Mouse (Mus musculus) left cerebral cortex, postnatal 10 days (tissue): ENCODE measurements around the gene Iqca. TPM values are rescaled to one million over a fixed set of nuclear protein-coding genes. Genes with fewer than 3 reads are reported as not detected.

Experiments used
- DNase-seq, 2 experiments: peaks; one replicate each; pipeline ENCODE4 v3.0.0; 2021 to 2022; ENCODE audit warnings: low spot score in 2 of 2, mixed read lengths in 1 of 2; ENCODE audit errors: extremely low spot score in 1 of 2
- intact Hi-C: fragments of 180-260 bp; cut with DNase I; formaldehyde crosslinking; loops from one replicate; pipeline ENCODE4 v1.15.1; 2025
- total RNA-seq, 2 experiments: library from RNA; stranded (reverse); gene quantifications; 2 replicates each; pipeline ENCODE4 v1.2.3; 2021

Iqca gene
- total RNA-seq, 2 experiments from 2014 or later = 0.34 to 0.51 TPM

DNA sequence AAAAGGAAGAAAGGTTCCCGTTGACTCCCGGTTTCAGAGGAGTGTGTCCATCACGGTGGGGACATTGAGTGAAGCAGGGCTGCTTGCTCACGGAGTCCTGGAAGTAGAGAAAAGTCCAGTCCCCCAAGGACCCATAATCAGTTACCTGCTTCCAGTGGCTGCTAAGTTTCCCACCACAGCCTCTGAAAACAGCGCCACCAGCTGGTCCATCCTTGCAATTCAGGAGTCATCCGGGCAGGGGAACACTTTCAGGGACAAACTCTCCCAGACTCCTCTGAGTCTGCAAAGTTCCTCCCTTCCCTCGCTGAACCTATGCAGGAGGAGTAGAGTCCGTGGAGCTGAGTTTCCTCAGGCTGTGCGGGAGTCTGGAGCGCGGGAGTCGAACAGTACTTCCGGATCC is 6.7 kb upstream of the Iqca start:
- peak in 1 of 2 experiments; percentile 29 for DNase-seq
- intact Hi-C loops = no loop called here

DNA sequence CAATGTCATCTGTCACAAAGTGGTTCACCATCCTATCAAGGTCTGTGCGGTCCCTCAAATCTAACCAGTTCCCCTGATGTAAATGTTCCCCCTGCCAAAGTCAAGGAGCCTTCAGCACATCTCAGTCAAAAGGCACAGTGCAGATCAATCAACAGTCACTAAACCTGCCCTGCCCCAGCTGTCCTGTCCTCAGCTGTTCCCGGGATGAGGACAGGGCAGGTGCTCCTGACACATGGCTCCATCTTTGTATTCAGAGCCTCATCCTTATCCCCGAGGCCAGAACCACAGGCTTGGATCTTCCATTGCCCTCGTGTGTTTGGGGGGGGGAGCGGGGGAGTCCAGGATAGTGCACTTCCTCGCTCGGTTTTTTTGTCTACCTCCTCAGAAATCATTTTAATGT is 3.4 kb upstream of the Iqca start:
- DNase-seq = no peak
- intact Hi-C loops = no loop called here

- intact Hi-C loops = no loop called here
Measured at GRCm38 (mm10) chr1:90153787-90154186, 586 bp upstream of the Iqca start.

GRCm38 (mm10) chr1:90139729-90140128 is 13.5 kb downstream of the Iqca start:
- DNase-seq = peak in 1 of 2 experiments; percentile 39
- intact Hi-C loops = no loop called here

More at GRCm38 (mm10) chr1:90153787-90154186, 586 bp upstream of the Iqca start:
- no peak for DNase-seq

- intact Hi-C loops = no loop called here
- DNase-seq = no peak
Measured at GRCm38 (mm10) chr1:90132402-90132801, 20.8 kb downstream of the Iqca start.

- intact Hi-C loops = no loop called here
- no peak for DNase-seq
Measured at GRCm38 (mm10) chr1:90131982-90132381, 21.2 kb downstream of the Iqca start.

GRCm38 (mm10) chr1:90124561-90124960 is 28.6 kb downstream of the Iqca start:
- intact Hi-C loops = no loop called here
- no peak for DNase-seq

DNA sequence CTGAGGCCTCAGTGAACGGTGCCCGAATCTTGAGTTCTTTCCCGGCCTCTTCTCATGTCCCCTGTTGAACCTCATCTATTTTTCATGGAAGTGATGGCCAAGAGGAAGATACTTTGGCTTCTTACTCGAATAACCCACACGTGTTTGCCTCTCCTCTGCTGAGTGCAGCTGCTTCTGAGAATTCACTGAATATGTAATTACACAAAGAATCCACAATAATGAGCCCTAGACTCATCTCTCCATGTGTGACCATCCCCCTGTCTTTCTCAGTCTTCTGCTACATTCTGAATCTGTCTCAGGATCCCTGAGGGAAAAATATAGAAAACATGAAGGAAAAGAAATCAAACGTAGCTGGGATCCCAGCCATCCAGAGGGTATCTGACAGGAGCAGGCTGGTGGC is 32.5 kb downstream of the Iqca start:
- peak in 1 of 2 experiments; percentile 8 for DNase-seq
- intact Hi-C loops = no loop called here

DNA sequence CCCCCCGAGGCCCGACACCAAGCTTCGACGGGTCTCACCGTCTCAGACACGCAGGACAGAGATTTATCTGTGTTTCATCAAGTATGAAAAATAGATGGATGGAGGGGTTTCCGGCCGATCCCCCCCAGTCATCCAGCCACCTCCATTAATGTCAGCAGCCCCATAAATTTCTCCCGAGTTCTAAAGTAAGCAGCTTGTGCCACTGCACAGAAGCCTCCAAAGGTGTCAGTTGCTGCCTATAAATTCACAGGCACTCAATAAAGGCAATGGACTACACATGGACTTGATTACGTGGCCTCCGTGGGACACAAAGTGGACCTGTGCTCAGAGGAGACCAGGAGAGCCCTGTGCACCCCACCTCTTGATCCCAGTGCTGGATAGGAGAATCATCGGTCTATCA is 34.0 kb downstream of the Iqca start:
- no peak for DNase-seq
- intact Hi-C loops = no loop called here

GRCm38 (mm10) chr1:90117207-90117606 is 36.0 kb downstream of the Iqca start:
- intact Hi-C loops = no loop called here
- DNase-seq = no peak

DNA sequence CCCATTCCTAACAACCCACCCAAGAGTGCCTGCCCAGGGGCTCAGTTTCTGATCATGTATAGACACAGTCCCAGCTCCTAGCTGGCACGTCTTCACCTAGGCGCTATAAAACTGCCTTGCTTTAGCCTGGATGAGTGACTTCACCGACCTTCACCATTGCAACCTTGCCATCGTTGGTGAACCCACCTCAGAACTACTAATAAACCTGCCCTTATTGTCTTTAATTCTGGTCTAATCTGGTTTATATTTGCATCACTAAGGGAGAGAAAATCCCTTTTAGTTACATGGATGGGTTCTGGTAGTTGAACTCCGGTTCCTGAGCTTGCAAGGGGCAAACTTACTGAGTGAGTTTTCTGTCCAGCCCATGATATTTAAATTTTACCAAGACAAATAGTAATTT is 38.6 kb downstream of the Iqca start:
- intact Hi-C loops = no loop called here
- no peak for DNase-seq

GRCm38 (mm10) chr1:90113655-90114244 is 39.5 kb downstream of the Iqca start:
- intact Hi-C loops = no loop called here
- no peak for DNase-seq

- intact Hi-C loops = no loop called here
- no peak for DNase-seq
Measured at GRCm38 (mm10) chr1:90112669-90113068, 40.5 kb downstream of the Iqca start.

DNA sequence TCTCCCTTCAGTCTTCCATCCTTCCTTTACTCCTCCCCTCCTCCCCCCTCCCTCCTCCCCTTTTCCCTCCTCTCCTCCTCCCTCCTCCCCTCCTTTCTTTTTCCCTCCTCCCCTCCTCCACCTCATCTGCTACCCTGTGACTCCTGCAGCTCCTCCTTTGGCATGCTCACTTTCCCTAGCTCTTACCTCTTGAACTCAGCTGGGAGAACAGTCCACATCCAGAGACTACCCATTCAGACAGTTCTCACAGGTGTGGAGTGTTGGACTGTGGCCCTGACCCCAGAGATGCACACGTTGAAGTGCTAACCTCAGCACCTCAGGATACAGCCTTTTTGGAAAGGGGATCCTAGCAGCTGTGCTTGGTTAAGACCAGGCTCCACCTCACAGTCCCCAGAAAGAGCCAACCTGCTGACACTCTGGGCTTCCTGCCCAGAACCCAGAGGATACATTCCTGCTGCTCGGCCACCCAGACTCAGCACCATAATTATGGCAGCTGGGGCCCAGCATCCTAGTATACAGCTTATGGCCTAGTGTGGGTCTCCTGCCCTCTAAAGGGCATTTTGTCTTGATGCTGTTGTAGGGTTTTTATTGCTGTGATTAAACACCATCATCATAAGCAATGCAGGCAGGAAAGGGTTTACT is 41.9 kb downstream of the Iqca start:
- intact Hi-C loops = no loop called here
- DNase-seq = peak in 1 of 2 experiments; percentile 59

- intact Hi-C loops = no loop called here
- no peak for DNase-seq
Measured at GRCm38 (mm10) chr1:90103896-90104487, 49.2 kb downstream of the Iqca start.

- intact Hi-C loops = no loop called here
- peak in 1 of 2 experiments; percentile 47 for DNase-seq
Measured at GRCm38 (mm10) chr1:90100360-90101232, 52.6 kb downstream of the Iqca start.

- DNase-seq = no peak
- intact Hi-C loops = no loop called here
Measured at GRCm38 (mm10) chr1:90092816-90093493, 60.2 kb downstream of the Iqca start.

- intact Hi-C loops = no loop called here
- DNase-seq = no peak
Measured at GRCm38 (mm10) chr1:90088192-90088990, 64.8 kb downstream of the Iqca start.
